Mouse (Mus musculus) gonadal fat pad, adult 2 months (tissue): ENCODE measurements around the gene Galnt18. TPM values are rescaled to one million over a fixed set of nuclear protein-coding genes. Genes with fewer than 3 reads are reported as not detected.
A peak's percentile ranks its signal among the peaks of the same experiment; 100 is the strongest.

Experiments
- DNase-seq: peaks from one replicate; pipeline ENCODE4 v3.0.0-alpha.2; 2012; ENCODE audit warnings: low read depth
- polyA plus RNA-seq: library from polyadenylated mRNA; depleted of rRNA; stranded (reverse); fragments of >200 nt; gene quantifications from 2 replicates; pipeline ENCODE4 v1.2.3, GENCODE M21; 2012

The Galnt18 gene
- polyA plus RNA-seq, 1 experiment, result 38.2 TPM

GRCm38 (mm10) chr7:111771251-111771801 lies 8.5 kb downstream of the Galnt18 start:
- peak; percentile 89 for DNase-seq

- no peak for DNase-seq
These were observed 9.2 kb downstream of the Galnt18 start for GRCm38 (mm10) chr7:111770585-111770984.

GRCm38 (mm10) chr7:111766145-111766767 lies 13.5 kb downstream of the Galnt18 start:
- DNase-seq, result no peak

- no peak for DNase-seq
These were observed 17.0 kb downstream of the Galnt18 start for GRCm38 (mm10) chr7:111762754-111763153.

GRCm38 (mm10) chr7:111748571-111749071 lies 31.2 kb downstream of the Galnt18 start:
- DNase-seq, result no peak

GRCm38 (mm10) chr7:111744770-111745169 lies 35.0 kb downstream of the Galnt18 start:
- no peak for DNase-seq

GRCm38 (mm10) chr7:111741595-111741994 lies 38.2 kb downstream of the Galnt18 start:
- no peak for DNase-seq

- no peak for DNase-seq
These were observed 39.7 kb downstream of the Galnt18 start for GRCm38 (mm10) chr7:111740091-111740490.

- no peak for DNase-seq
These were observed 40.4 kb downstream of the Galnt18 start for GRCm38 (mm10) chr7:111739371-111739765.

GRCm38 (mm10) chr7:111738456-111739370 lies 41.1 kb downstream of the Galnt18 start:
- no peak for DNase-seq

- DNase-seq, result no peak
These were observed 42.4 kb downstream of the Galnt18 start for GRCm38 (mm10) chr7:111737426-111737825.

GRCm38 (mm10) chr7:111736365-111736764 lies 43.4 kb downstream of the Galnt18 start:
- DNase-seq, result no peak

- no peak for DNase-seq
These were observed 49.2 kb downstream of the Galnt18 start for GRCm38 (mm10) chr7:111730346-111731269.

GRCm38 (mm10) chr7:111726928-111727327 lies 52.8 kb downstream of the Galnt18 start:
- DNase-seq, result no peak

- no peak for DNase-seq
These were observed 55.0 kb downstream of the Galnt18 start for GRCm38 (mm10) chr7:111724730-111725129.

- DNase-seq, result peak; percentile 68
These were observed 55.8 kb downstream of the Galnt18 start for GRCm38 (mm10) chr7:111724004-111724403.

GRCm38 (mm10) chr7:111721308-111721698 lies 58.5 kb downstream of the Galnt18 start:
- DNase-seq, result no peak

GRCm38 (mm10) chr7:111720511-111721307 lies 59.1 kb downstream of the Galnt18 start:
- DNase-seq, result no peak

- DNase-seq, result no peak
These were observed 60.9 kb downstream of the Galnt18 start for GRCm38 (mm10) chr7:111718900-111719299.

GRCm38 (mm10) chr7:111714639-111715360 lies 65.0 kb downstream of the Galnt18 start:
- no peak for DNase-seq
